17 mouse cellular contexts compared by ENCODE assay signal in genomic region chr1:184221792-184222191, GRCm38 (mm10).
DNase-seq lines count a peak whose midpoint lies in the region; ATAC-seq and TF ChIP-seq lines count a peak whose summit lies in the region.
"Had no signal": no experiment of that assay in that cellular context is flagged by ENCODE, and none has a peak within 500 bp of the region (broad histone marks: within the 10 kb centered on the region; RNA-seq: fewer than 3 reads in every experiment).

No protein-coding gene starts in this region.

- no peaks in the 10 kb centered on the region for H3K36me3 ChIP-seq in heart, embryonic 12.5 days
- no peaks in the 10 kb centered on the region for H3K36me3 ChIP-seq in heart, postnatal 0 days (replicated peaks; ENCODE audit: control insufficient read depth, insufficient read depth, low read length)
- H3K36me3 ChIP-seq: limb, embryonic 13.5 days; liver, embryonic 13.5 days; midbrain, embryonic 12.5 days had no signal

- 0 out of 2 replicates have a peak overlapping the region, but pooled peaks have one; percentile 12 for H3K27ac ChIP-seq in heart, embryonic 12.5 days (ENCODE audit: poor library complexity, severe bottlenecking)
- H3K27ac ChIP-seq in heart, postnatal 0 days (ENCODE audit: low read depth): no peak overlapping the region
- H3K27ac ChIP-seq: limb, embryonic 13.5 days; liver, embryonic 13.5 days; midbrain, embryonic 12.5 days had no signal

- ATAC-seq in heart, embryonic 12.5 days (ENCODE audit: insufficient number of reproducible peaks, low FRiP score): peak; percentile 76; the same call in 1 of the 2 replicates
- ATAC-seq in heart, postnatal 0 days (ENCODE audit: insufficient read depth, low read depth): peak; percentile 57
- ATAC-seq: forebrain, embryonic 16.5 days had no signal

- DNase-seq in heart, postnatal 25 days (ENCODE audit: low spot score): no peak
- DNase-seq in heart, postnatal 0 days (ENCODE audit: low spot score): peak; percentile 34
- DNase-seq in lung, postnatal 14 days: peak; percentile 69
- no peak for DNase-seq in thymus, postnatal 10 days (ENCODE audit: low spot score in 2 of 2)
- DNase-seq in frontal cortex, postnatal 10 days (ENCODE audit: low spot score in 2 of 2): no peak
- DNase-seq in layer of hippocampus, adult 8-10 months (ENCODE audit: low spot score in 2 of 2): no peak
- DNase-seq: adrenal gland, adult 2 months; cerebellum, adult 9-11 months; kidney, adult 11 months; liver, embryonic 13.5 days; right cerebral cortex, postnatal 14 days; spleen, adult 18-20 months; thymus, postnatal 4 days had no signal

- intact Hi-C loops in heart, postnatal 25 days (cut with DNase I): no loop called here

- peaks cover 23% of the 10 kb centered on the region for H3K4me1 ChIP-seq in heart, embryonic 12.5 days (replicated peaks)
- H3K4me1 ChIP-seq in heart, postnatal 0 days (ENCODE audit: control insufficient read depth, insufficient read depth): peaks cover 4% of the 10 kb centered on the region; the same call in 1 of the 2 replicates
- H3K4me1 ChIP-seq: limb, embryonic 13.5 days; liver, embryonic 13.5 days; midbrain, embryonic 12.5 days had no signal

- no peak overlapping the region for H3K9ac ChIP-seq in heart, embryonic 12.5 days
- no peak overlapping the region for H3K9ac ChIP-seq in heart, postnatal 0 days (replicated peaks; ENCODE audit: low read depth, low read length)
- H3K9ac ChIP-seq: limb, embryonic 13.5 days; liver, embryonic 13.5 days; midbrain, embryonic 12.5 days had no signal

- H3K4me3 ChIP-seq in heart, embryonic 12.5 days: no peak overlapping the region
- H3K4me3 ChIP-seq in heart, postnatal 0 days (ENCODE audit: low read depth, low read length): no peak overlapping the region
- H3K4me3 ChIP-seq: limb, embryonic 13.5 days; liver, embryonic 13.5 days; midbrain, embryonic 12.5 days had no signal

- H3K9me3 ChIP-seq in heart, embryonic 12.5 days (replicated peaks): no peaks in the 10 kb centered on the region
- H3K9me3 ChIP-seq in heart, postnatal 0 days (replicated peaks; ENCODE audit: control insufficient read depth, low read length): no peaks in the 10 kb centered on the region
- H3K9me3 ChIP-seq: limb, embryonic 13.5 days; liver, embryonic 13.5 days; midbrain, embryonic 12.5 days had no signal

- 6% methylated on average over 3 of the region's 3 CpGs for WGBS in heart, embryonic 12.5 days
- 8% methylated on average over 3 of the region's 3 CpGs for WGBS in heart, postnatal 0 days

- no peaks in the 10 kb centered on the region for H3K27me3 ChIP-seq in heart, embryonic 12.5 days (replicated peaks)
- H3K27me3 ChIP-seq in heart, postnatal 0 days (ENCODE audit: control insufficient read depth, insufficient read depth, low read length): no peaks in the 10 kb centered on the region
- H3K27me3 ChIP-seq: limb, embryonic 13.5 days; liver, embryonic 13.5 days; midbrain, embryonic 12.5 days had no signal

- peak overlapping the region; percentile 18; the same call in 1 of the 2 replicates for H3K4me2 ChIP-seq in heart, embryonic 12.5 days
- H3K4me2 ChIP-seq in heart, postnatal 0 days (ENCODE audit: low read depth, low read length): no peak overlapping the region
- H3K4me2 ChIP-seq: limb, embryonic 13.5 days; liver, embryonic 13.5 days; midbrain, embryonic 12.5 days had no signal

- 0 out of 2 replicates have a peak, but pooled peaks have one; percentile 30 for TF ChIP-seq EP300 in heart, postnatal 0 days (IDR thresholded peaks at IDR 0.05; ENCODE audit: low read depth)

- TF ChIP-seq CTCF in heart, postnatal 0 days (IDR thresholded peaks at IDR 0.05; ENCODE audit: low read depth): no peak

Comparison
In these comparisons a context has a peak if more than half of its experiments do, and no peak if none do; other contexts are left out.
1. DNase-seq: peak in heart, postnatal 0 days (single experiment) and lung, postnatal 14 days (single experiment); none in heart, postnatal 25 days (single experiment), thymus, postnatal 10 days (0 of 2), frontal cortex, postnatal 10 days (0 of 2) and layer of hippocampus, adult 8-10 months (0 of 2).